Mouse (Mus musculus) right cerebral cortex, adult 18-20 months (tissue): Measurements from ENCODE around the gene Tmprss9.
"Not testable (repeated sequence)": the region's sequence is repeated elsewhere in the genome, so short reads cannot be mapped to it uniquely, and the experiment has no call there.

Experiments
- DNase-seq: peaks from one replicate; pipeline ENCODE4 v3.0.0; 2022; ENCODE audit warnings: mixed read lengths

Gene Tmprss9

DNA sequence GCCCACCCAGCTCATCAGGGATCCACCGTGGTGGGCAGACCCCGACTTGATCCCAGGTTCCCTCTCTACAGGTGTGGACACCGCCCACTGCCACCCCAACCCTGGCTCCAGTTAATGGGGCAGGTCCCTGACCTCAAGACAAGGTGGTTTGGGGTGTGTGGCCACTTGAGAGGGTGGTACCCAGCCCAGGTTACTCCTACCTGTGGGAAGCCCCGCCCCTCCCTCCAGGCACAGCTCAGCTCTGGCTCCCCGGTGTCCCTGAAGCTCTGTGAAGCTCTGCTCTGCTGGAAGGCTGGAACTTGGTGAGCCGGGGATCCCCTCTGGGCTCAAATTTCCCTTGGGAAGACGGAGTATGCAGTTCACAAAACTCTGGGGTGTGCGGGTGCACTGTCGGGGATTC, at the start of gene Tmprss9:
Gene Tmprss9 (plus strand): TSS at position 268 of the 400 bp plus-strand sequence.
- no peak for DNase-seq

DNA sequence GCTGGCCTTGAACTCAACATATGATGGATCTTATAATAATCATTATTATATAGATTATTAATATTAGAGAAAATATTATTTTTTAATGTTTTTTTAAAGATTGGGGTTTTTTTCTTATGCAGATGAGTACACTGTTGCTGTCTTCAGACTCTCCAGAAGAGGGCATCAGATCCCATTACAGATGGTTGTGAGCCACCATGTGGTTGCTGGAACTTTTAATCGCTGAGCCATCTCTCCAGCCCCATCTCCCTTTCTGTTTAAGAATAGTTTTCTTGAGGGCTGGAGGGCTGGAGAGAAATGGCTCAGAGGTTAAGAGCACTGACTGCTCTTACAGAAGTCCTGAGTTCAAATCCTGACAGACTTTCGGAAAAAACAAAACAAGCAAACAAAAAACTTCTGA, 49.7 kb upstream of the Tmprss9 start:
- DNase-seq = no peak

DNA sequence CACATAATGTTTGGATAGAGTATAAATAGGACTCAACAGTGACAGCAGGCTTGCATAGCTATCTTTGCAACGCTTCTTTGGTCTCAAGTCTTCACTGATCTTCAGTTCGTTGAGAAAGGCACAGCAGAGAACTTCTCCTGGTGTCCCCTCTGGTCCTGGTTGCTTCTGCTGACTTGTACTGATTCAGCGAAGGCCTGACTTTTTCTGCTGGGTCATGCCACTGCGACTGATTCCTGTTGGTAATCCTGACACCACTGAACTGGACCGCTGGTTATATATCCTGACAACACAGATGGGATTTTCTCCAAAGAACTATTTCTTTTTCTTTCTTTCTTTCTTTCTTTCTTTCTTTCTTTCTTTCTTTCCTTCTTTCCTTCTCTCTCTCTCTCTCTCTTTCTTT, 49.1 kb upstream of the Tmprss9 start:
- DNase-seq = no peak

DNA sequence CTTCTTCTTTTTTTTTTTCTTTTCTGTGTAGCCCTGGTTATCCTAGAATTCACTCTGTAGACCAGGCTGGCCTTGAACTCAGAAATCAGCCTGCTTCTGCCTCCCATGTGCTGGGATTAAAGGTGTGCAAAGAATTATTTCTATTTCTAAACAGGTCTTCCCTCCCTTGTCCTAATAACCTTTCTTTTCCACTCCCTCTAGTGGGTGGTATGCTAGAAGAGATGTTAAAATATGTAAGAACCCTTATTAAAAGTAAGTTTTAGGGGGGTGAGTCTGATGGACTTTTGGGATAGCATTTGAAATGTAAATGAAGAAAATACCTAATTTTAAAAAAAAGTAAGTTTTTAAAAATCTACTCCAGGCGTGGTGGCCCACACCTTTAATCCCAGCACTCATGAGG, 48.3 kb upstream of the Tmprss9 start:
- no peak for DNase-seq

DNA sequence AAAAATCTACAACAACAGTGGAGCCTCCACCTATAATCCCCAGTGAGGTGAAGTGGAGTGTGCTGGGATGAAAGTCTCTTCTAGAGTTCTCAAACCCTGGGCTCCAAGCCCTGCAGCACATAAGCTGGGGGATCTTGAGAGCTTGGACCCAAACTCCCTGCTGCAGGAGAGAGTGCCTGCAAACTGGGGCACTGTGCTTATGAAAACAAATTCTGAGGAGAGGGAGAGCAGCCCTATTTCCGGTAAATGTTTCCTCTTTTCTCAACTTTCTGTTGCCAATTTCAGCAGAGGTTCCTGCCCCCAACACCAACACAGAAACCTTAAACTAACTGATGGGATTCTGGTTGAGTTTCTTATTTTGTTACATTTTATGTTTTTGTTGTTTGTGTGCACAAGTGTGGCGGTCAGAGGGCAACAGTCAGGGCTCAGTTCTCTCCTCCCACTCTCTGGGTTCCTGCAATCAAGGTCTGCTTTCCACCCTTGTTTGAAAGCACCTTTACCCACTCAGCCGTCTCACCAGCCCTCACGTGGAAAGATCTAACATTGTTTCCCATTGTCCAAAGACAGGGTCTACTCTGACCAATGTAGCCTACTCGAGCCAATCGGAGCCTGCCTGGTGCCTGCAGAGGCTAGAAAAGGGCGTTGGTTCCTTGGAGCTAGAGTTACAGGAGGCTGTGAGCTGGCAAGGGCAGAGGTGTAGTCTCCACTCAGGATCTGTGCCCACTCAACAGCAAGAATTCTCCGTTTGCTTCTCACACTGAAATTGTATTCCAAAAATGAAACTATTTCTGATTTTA, 47.6 kb upstream of the Tmprss9 start:
- no peak for DNase-seq

DNA sequence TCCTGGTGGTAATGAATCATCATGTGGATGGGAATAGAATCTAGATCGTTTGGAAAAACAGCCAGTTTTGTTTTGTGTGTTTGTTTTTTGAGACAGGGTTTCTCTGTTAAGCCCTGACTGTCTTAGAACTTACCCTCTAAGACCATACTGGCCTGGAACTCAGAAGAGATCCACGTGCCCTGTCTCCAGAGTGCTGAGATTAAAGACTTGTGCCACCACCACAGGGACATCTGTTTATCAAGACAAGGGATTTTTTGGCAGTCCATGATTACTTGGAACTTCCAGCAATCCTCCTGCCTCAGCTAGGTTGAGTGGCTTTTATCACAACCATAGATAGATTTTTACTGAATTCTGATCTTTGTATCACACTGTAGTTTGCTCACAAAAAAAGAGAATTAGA, 46.8 kb upstream of the Tmprss9 start:
- no peak for DNase-seq

DNA sequence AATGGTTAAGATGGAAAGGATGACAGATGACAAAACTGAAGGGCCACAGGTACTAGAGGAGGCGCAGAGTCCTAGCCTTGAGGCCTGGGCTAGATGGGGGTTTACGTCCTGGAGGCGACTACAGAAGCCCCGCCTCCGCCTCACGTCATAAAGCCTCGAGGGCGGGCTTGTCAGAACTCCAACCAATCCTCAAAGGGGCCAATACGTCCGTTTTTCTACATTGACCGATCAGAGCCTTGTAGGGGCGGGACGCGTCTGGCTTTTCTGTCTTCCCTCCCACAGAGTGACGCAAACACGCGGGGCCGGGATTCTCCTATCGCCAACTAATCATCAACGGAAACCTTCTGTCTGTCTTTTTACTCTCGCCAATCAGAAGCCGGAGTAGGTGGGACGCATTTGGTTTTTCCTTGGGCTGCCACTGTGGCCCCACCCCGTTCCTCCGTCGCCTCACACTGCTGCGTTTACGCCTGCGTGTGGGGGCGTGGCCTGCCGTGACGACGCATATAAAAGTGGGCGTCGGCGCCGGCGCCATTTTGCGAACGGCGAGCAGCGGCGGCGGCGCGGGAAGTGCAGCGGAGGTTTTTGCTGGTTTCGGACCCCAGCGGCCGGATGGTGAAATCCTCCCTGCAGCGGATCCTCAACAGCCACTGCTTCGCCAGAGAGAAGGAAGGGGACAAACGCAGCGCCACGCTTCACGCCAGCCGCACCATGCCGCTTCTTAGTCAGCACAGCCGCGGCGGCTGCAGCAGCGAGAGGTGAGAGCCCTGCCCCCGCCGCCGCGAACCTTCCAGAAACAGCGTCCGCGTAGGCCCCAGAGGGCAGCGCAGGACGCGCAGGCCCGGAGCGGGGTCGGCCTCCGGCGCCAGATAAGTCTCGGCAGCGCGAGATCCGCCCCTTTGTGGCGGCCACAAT, 45.2 kb upstream of the Tmprss9 start, which contains the start of gene Oaz1:
Gene Oaz1 (plus strand): TSS at position 506 of the 912 bp plus-strand sequence.
- DNase-seq = peak; percentile 100

DNA sequence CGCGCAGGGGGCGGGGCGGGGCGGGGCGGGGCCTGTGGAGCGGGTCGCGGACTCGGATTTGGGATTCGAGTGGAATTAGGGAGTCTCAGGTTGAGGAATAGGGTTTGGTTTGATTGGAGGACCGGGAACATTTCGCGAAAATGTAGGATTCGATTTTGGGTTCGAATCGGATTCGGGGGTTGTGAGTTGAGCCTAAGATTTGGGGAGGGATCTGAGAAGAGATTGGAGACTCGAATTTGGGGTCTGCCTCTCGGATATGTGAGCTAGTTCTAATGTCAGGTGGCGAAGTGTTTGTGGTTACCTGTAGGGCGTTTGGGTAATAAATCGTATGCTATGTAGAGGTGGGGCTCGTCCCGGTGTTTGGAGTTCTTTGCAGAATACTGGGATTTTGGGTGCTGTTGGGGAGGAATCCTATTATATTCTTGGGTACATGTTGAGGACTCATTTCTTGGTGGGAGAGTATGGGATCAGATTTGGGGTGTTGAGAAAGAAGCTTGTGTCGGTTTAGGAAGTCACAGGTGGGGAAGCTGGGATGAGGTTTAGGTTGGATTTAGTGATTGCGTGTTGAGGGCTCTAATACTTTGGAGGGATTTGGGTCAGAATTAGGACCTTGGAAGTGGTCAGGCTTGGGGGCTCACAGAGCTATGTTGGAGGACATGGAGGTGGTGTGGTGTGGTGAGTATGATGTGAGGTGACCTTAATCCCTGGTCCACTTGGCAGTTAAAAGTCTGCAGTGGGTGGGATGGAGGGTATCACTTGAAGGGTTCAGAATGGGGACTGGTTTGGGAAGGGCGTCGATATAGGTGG, 44.4 kb upstream of the Tmprss9 start:
- DNase-seq = no peak

DNA sequence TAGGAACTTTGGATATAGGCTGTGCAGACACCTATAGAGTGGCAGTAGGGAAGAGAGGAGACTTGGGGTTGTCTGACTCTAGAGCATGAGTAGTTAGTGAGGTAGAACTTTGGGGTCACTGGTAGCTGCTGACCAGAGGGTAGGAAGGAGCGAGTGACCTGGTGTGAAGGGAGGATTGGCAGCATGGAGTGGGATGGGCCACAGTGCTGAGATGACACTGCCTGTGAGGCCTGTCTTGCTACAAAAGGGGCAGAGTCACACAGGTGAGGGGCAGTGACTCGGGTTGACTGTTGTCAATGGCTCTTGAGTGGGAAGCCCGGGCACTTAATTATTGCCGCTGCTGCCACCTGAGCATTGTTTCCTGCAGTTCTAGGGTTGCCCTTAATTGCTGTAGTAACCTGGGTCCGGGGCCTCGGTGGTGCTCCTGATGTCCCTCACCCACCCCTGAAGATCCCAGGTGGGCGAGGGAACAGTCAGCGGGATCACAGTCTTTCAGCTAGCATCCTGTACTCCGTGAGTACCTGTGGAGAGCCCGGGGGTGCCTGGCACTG, 43.7 kb upstream of the Tmprss9 start:
- DNase-seq = no peak

DNA sequence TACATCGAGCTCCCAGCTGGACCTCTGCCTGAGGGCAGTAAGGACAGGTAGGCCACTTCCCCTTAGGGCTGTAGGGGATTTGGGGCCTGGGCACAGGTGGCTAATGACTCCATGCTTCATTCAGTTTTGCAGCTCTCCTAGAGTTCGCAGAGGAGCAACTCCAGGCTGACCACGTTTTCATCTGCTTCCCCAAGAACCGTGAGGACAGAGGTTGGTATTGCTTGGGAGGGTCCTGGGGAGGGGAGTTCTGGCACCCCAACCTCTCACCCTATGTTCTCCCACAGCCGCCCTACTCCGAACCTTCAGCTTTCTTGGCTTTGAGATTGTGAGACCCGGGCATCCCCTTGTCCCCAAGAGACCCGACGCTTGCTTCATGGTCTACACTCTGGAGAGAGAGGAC, 43.1 kb upstream of the Tmprss9 start:
- DNase-seq = not testable (repeated sequence)

DNA sequence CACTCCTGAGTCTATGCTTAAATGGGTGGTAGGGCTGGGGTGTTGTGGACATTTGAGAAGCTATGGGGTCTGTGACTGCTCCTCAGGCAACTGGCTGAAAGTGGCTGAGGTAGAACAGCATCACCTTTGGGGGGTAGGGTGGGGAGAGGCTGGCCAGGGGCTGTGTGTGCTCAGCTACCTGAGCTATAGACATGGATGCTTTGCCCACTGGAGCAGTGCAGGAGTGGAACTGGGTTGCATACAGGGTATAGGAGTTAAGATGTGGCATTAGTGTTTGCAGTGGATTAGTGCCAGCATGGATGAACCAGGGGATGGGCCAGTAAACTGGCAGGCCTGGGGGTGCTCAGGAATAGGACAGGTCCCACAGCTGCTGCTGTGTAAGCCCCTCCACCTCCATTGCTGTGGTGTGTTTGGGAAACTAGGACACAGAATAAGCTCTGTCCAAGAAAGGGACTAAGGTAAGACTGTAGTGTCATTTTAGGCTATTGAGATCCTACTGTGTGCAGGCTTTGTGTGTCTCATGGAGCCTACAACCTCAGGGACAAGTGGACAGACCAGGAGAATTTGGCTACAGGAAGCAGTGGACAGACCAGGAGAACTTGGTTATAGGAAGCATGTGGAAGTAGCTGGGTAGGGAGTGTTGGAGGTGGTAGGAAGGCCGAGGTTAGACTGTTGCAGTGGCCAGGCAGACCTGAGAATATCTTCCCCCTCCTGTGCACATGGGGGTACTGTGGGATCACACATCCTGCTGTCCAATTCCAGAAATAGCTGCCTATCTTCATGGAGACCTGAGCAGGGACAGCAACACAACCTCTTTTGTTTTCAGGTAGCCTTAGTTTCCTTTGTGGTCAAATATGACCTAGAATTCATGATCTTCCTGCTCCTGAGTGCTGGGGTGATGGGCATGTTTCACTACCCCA, 42.0 kb upstream of the Tmprss9 start:
- no peak for DNase-seq

DNA sequence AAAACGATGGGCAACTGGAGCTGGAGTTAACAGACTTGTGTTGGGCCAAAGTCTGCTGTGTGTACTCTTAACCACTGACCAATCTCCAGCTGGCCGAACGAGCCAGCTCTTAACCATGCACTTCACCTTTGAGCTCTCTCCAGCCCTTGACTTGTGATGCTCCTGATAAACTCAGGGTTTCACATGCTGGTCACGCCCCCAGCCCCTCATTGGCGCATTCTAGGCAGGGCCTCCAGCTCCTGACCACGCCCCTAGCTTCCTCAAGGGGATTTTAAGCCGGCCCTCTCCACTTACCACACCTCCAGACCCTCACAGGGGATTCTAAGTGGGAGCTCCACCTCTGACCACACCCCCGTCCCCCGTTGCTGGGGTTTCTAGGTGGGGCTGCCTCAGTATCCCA, 40.5 kb upstream of the Tmprss9 start:
- no peak for DNase-seq

DNA sequence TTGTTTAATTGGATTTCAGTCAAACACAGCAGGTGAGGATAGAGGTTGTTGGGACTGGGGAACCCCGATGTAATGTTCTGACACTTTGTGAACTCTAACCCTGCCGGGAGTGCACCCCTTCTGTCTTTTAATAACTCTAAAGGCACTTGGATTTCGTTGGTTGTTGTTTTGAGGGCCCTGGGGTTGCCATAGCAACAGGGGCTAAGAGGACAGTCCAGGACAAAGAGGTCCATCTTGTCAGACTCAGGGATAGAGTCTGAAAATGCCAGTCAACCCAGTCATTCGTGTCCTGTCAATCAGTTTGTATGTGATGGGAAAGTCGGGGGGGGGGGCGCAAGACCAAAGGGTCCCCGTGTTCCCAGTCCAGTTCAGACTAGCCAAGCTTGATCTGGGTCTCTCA, 38.8 kb upstream of the Tmprss9 start:
- no peak for DNase-seq

DNA sequence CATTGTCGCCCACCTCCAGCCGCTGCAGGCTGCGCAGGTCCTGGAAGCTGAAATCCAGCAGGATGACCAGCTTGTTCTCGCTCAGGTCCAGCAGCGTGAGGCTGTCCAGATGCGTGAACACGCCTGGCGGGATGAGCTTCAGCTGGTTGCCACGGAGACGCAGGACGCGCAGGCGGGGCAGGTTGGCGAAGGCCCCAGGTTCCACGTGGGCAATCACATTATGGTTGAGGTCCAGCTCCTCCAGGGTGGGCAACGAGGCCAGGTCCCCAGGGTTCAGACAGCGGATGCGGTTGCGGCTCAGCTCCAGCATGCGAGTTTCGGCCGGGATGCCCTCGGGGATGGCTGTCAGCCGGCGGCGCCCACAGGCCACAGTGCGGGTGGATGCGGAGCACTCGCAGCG, 36.0 kb upstream of the Tmprss9 start:
- DNase-seq = no peak

DNA sequence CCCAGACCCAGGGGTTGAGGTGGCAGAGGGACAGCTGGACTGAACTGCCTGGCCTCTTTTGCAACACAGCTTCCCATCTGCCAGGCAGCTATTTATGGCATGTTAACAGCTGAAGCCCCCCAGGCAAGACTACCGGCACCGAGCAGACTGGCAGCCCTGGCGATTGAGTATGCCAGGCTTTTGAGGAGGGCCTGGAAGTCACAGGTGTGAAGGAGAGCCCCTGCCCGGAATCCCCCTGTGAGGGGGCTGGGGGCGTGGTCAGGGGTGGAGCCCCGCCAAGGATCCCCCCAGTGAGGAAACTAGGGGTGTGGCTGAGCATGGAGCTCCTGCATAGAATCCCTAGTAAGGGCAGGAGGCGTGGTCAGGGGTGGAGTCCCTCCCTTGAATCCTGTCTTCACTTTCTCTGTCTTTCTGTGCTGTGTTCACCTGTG, 34.7 kb upstream of the Tmprss9 start:
- no peak for DNase-seq

DNA sequence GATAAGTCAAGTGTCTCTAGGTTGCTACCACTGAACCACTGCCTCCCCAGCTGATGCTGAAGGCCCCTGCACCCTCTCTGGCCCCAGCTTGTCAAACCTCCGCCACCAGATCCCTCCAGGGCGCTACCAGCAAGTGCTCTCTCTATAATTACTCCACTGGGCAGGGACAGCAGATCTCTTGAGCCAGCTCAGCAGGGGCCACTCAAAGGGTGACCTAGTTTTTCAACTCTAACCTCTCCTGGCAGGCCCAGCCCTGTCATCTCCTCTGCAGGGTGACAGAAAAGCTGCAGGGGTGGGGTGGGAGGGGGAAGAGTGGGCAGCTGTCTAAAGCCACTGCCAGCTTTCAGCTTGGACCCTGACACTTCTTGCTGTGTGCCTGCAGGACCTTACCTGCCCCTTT, 33.8 kb upstream of the Tmprss9 start:
- no peak for DNase-seq

DNA sequence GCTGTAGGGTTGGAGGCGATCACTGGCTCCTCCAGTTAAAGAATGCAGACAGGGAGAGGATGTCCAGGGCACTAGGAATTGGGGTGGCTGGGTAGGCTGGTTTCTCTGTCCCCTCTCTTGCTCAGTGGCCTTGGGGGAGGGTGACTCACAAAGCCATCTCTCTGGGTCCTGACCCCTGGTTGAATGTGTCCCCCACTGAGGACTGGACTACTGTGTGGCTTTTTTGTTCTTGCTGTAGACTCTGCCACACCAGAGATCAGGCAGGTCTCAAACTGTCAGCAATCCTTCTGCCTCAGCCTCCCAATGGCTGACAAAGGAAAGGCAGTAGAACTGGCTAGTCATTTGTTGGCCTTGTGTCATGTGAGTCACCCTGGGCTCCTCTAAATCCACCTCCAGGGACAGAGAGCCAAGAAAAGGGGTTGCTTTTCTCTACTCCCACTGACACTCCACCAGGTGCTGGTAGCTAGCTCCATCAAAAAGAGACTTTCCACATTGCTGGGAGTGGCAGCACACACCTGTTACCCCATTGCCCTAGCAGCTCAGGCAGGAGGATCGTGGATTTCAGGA, 33.2 kb upstream of the Tmprss9 start:
- DNase-seq = no peak

DNA sequence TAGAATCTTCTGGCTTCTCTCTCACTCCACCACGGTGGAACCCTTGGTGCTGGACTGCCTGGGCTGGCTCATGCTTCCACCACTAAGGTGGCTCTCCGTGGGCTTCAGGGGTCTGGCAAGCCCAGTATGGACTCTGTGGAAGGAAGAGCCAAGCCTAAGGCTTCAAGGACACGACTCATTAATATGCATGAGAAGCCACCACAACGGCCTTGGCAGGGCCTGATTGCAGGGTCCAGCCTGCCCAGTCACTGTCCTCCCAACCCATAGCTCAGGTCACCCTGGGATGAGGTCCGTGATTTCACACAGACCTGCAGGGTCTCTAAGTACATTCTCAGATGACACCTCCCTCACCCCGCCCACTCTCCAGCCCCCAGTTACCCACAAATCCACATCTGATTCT, 31.8 kb upstream of the Tmprss9 start:
- DNase-seq = no peak

DNA sequence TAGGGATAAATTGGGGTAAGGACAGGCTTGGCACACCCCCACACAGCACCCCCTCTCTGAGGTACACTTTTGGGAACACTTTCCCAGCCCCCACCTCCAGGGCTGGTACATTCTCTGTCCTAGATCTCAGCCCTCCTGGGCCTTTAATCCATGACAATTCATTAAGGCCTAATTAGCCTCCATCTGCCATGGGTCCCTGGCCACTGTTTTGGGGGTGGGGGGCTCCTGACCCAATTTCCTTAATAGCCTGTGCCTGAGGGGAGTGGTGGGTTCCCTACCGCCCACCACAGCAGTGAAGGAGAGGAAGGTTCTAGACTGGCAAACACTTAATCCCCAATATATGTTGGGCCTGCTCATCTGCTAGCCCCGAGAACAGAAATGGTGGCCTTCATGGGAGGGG, 30.0 kb upstream of the Tmprss9 start:
- no peak for DNase-seq

DNA sequence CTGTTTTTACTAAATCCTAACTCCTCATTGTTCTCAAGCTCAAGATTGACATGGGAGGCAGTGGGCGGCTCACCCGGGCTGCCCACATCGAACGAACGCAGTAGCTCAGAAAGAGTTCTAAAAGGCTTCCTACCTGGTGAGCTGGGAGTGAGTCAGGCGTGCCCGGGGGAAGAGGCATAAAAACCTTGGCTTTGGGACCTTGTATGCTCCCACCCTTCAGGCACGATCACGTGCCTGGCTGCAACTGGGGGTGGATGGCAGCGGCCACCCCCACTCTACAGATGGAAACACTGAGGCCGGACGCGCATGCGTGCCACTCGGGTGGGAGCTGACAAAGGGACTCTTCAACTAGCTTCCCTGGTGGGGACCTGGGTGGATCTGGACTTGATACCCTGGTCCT, 29.3 kb upstream of the Tmprss9 start:
- peak; percentile 79 for DNase-seq
